Mouse (Mus musculus) NIH3T3 (cell line): ENCODE measurements at regions not wholly inside any gene's neighbourhood (a gene's known extent, or its start where the extent isn't known, plus 50 kb on each side); places are given as distances from the start of the nearest gene placed in this dataset.

Experiments
- DNase-seq: peaks from one replicate; pipeline ENCODE4 v3.0.0-alpha.2; 2012; ENCODE audit warnings: low read depth

- DNase-seq, result no peak
Observed at GRCm38 (mm10) chr3:101224091-101224490, 63.6 kb downstream of the Cd2 start.

DNA sequence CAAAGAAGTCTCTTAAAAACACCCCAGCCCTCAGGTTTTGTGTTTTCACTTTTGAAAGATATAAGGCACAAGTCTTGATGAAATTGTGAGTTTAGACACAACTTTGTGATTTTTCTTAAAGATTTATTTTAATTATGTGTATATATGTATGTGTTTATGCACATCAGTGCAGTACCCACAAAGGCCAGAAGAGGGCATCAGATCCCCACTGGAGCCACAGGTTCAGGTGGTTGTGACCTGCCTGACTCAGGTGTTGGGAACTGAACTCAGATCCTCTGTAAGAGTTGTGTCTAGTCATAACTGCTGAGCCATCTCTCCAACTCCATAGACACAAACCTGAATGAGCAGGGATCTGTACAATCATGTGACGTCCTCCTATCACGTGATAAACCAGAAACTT lies 67.8 kb downstream of the Cd2 start:
- no peak for DNase-seq

GRCm38 (mm10) chr3:101216711-101217110 lies 71.0 kb downstream of the Cd2 start:
- DNase-seq, result no peak

DNA sequence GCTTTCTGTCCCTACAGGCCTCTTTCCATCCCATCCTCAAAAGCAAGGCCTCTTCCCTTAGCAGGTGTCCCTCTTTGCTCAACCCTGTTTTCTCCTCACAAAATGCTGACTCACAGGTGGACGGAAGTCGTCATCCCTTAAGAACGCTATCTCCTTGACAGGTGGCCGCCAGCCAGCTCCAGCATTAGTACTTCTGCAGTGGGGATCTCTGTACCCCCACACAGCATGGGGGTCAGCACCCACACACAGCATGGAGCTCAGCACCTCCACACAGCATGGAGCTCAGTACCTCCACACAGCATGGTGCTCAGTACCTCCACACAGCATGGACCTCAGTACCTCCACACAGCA lies 74.6 kb downstream of the Cd2 start:
- no peak for DNase-seq

- no peak for DNase-seq
Observed at GRCm38 (mm10) chr3:101212403-101213211, 75.1 kb downstream of the Cd2 start.

DNA sequence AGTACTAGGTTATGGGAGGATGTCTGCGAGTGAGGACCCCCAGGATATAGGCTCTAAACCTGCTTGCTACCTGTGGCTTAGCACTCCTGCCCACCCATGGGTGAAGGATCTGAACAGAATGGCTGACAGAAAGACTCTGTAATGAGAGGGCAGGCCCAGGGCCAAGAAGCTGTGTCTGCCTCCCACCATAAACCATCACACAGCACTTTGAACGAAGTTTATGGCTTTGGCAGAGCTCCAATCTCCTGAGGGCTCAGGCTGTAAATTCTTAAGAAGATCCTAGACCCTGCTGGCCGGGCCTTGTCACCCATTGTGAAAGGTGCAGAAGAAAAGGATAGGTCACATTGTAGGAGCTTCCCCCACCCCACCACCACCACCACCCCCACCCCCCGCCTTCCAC lies 75.8 kb downstream of the Cd2 start:
- peak; percentile 21 for DNase-seq

- peak; percentile 17 for DNase-seq
Observed at GRCm38 (mm10) chr3:101209546-101209945, 78.2 kb downstream of the Cd2 start.

DNA sequence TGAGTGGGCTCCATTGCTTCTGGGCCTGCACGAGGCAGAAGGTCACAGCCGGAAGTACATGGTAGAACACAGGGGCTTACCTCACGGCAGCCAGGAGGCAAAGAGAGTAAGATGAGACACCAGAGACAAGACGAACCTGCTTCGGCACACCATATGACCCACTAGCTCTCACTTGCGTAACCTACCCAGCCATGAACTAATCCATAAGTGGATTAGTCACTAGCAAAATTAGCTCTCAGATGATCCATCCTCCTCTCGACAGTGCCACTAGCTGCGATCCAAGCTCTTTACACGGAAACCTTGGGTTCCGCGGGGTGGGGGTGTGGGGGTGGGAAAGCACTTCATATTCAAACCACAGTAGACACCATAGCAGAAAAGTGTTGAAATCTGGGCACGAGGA lies 79.0 kb downstream of the Cd2 start:
- DNase-seq, result no peak

DNA sequence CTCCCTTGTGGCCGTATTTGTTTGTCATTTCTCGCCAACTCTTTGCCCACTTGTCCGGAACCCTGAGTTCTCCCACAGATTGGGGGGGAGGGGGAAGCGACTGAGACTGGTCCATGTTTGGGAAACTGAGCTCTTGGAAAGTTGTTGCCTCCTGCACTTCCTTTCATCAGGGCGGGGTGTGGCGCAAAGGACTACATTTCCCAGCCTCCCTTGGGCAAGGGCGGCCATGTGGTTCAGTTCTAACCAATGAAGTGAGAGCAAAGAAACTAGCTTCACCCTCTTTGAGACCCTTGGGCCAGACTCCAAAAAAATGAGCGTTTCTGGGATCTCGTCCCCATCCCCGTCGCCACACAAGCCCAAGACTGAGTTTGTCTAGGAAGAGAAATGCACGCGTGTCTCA lies 81.6 kb downstream of the Cd2 start:
- DNase-seq, result peak; percentile 63

DNA sequence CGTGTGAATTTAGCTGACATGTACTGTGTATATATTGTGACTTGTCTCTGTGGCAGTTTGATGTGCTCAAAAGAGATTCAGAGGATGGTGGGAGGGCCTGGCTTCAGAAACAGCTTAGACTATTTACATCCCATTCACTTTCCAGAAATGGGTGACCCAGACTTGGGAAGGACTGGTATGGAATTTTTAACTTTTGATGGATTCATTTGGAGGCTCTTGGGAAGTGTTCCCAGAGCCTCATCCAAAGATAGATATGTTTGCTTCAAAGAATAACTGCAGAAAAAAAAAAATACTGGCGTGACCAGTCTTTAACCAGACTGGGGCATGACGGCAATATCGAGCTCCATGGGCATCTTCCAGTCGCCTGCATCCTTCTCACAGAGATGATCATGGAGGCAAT lies 84.6 kb upstream of the Ptgfrn start:
- DNase-seq, result no peak

GRCm38 (mm10) chr3:101194319-101194718 lies 84.2 kb upstream of the Ptgfrn start:
- DNase-seq, result no peak

- no peak for DNase-seq
Observed at GRCm38 (mm10) chr3:101191298-101191986, 81.4 kb upstream of the Ptgfrn start.

GRCm38 (mm10) chr3:101181958-101182357 lies 71.9 kb upstream of the Ptgfrn start:
- no peak for DNase-seq

DNA sequence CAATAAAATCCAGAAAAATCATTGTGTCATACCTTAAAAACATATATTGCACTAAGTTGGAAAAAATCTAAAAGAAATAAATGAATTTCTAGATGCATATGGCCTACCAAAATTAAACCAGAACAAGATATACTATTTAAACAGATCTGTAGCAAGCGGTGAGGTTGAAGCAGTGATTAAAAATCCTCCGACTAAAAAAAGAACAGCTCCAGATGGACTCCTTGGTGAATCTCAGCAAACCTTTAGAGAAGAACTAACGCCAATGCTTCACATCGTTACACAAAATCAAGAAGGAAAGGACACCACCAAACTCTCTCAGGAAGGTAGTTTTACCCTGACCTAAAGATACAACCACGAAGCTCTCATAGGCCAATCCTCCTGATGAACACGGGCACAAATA lies 63.9 kb upstream of the Ptgfrn start:
- no peak for DNase-seq

DNA sequence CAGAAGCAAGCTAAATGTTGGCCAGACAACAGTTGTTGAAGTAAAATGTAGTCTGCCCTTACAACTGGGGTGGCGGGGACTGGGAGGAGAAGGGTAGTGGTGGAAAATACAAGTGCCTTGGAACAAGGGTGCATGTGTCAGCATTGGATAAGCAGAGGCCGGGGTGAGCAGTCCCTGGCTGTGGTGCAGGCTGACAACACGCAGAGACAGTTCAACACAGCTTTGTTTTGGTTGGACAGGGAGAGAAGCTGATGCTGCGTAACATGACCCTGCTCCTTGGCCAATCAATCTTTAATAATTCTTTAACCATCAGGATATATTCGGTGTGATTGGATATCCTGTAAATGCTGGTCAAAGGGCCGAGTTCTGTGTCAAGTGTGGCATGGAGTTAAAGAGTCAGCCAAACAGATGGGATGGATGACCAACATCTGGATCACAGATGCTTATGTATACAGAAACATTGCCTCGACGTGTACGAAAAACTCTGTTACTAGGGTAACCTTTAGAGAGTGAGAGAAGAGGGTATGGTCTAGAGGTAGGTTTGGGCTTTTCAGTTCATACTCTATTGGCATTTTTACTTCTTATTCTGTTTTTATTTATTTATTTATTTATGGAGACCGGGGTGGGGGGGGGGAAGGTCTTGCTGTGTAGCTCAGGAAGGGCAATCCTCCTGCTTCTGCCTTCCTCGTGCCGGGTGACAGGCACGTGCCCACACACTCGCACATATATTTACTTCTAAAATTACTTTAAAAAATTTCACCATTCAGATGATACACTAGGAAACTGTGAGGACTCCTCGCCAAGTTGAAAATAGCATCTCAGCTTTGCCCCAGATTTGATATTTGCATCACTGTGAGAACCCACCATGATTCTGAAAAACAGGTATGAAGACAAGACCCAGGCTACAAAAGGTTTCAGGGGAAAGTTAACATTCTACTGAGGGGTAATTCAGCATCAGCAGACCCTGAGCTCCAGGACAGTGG lies 60.2 kb upstream of the Ptgfrn start:
- peak; percentile 51 for DNase-seq

DNA sequence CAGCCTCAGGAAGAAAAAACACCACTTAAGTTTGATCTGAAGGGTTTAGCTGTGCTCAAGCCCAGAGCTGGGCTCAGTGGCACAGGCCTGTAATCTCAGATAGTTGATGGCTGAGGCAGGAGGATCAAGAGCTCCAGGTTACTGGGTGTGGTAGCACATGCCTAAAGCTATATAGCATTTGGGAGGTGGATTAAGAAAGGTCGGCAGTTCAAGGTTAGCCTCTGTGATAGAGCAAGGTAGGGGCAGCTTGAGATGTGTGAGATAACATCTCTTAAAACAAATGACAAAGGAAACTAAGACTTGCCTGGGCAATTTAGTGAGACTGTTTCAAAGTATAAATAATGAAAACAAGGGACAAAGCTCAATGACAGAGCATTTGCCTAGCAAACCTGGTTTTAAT lies 56.9 kb upstream of the Ptgfrn start:
- no peak for DNase-seq

- DNase-seq, result no peak
Observed at GRCm38 (mm10) chr3:101166580-101166979, 56.5 kb upstream of the Ptgfrn start.

GRCm38 (mm10) chr3:101165261-101165660 lies 55.2 kb upstream of the Ptgfrn start:
- DNase-seq, result no peak

DNA sequence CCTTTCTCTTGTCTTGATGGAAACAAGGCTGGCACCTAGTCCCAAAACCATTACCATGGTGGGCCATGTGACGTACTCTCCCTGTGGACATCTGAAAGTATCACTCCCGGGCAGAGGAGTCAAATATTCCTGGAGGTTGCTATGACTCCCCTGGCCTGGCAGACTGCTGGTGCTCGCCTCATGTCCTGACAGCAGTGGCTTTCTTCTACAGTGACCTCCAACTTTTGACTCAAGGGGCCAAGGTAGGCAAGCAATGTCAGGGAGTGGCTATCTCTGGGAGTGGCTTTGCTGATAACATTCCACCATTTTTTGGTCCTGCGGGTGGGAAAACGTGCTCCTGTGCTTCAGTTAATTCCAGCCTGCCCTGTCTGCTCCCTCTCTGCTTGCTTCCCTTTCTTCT lies 54.7 kb upstream of the Ptgfrn start:
- no peak for DNase-seq

GRCm38 (mm10) chr3:101163991-101164434 lies 53.9 kb upstream of the Ptgfrn start:
- DNase-seq, result no peak

GRCm38 (mm10) chr3:101163160-101163990 lies 53.3 kb upstream of the Ptgfrn start:
- DNase-seq, result peak; percentile 80
